Mouse (Mus musculus) lung, postnatal 0 days (tissue): Measurements from ENCODE around the gene Mmp14.

Experiments
- CTCF ChIP-seq: IDR thresholded peaks from 2 replicates; pipeline ENCODE4 v1.5.1; 2016; ENCODE audit warnings: antibody characterized with exemption, mild to moderate bottlenecking
- EP300 ChIP-seq: IDR thresholded peaks from 2 replicates; pipeline ENCODE4 v1.6.1; 2016; ENCODE audit warnings: antibody characterized with exemption, mild to moderate bottlenecking, control low read depth

DNA sequence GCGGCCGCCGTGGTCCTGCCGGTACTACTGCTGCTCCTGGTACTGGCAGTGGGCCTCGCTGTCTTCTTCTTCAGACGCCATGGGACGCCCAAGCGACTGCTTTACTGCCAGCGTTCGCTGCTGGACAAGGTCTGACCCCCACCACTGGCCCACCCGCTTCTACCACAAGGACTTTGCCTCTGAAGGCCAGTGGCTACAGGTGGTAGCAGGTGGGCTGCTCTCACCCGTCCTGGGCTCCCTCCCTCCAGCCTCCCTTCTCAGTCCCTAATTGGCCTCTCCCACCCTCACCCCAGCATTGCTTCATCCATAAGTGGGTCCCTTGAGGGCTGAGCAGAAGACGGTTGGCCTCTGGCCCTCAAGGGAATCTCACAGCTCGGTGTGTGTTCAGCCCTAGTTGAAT lies 9.1 kb downstream of the Mmp14 start:
- TF ChIP-seq CTCF (no peak), EP300 (no peak)
